Mouse (Mus musculus): Measurements from ENCODE around the gene Zfp106. TPM values are rescaled to one million over a fixed set of nuclear protein-coding genes. Genes with fewer than 3 reads are reported as not detected.

Zfp106 gene
- polyA plus RNA-seq, 1 experiment = 87.6 TPM

DNA sequence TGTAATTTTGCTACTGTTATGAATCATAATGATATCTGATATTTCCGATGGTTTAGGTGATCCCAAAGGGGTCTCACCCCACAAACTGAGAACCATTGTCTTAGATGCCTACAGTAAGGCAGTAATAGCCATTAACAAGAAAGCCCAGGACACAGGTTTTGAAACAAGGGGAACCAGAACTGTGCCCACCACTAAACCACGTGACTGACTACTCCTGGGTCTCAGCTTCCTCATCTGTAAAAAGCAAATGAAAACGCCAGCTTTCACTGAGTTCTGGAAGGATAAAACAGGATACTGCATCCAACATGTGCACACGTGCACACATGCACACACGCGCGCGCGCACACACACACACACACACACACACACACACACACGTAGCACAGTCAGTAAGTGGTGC is 93.9 kb downstream of the Zfp106 start:
- H3K36me3 ChIP-seq (ENCODE audit: control insufficient read depth, insufficient read depth, low read length) = no peaks in the 10 kb centered on the region
- H3K4me3 ChIP-seq (ENCODE audit: control insufficient read depth, insufficient read depth, low read length) = no peak overlapping the region
- no peak for DNase-seq
- peaks cover 18% of the 10 kb centered on the region for H3K4me1 ChIP-seq (replicated peaks; ENCODE audit: control insufficient read depth, insufficient read depth, low read length)
- TF ChIP-seq POLR2A (IDR thresholded peaks at IDR 0.05; ENCODE audit: control insufficient read depth, extremely low read depth, insufficient read depth, low read length, poor library complexity) (no peak), CTCF (IDR thresholded peaks at IDR 0.05; ENCODE audit: borderline replicate concordance, control insufficient read depth, extremely low read depth, insufficient read depth, low read length, poor library complexity) (no peak)
- H3K27me3 ChIP-seq (ENCODE audit: control insufficient read depth, insufficient read depth, low read length) = no peaks in the 10 kb centered on the region
- WGBS = 60% methylated on average over 10 of the region's 10 CpGs
- H3K27ac ChIP-seq (ENCODE audit: control insufficient read depth, insufficient read depth, low read length) = no peak overlapping the region

DNA sequence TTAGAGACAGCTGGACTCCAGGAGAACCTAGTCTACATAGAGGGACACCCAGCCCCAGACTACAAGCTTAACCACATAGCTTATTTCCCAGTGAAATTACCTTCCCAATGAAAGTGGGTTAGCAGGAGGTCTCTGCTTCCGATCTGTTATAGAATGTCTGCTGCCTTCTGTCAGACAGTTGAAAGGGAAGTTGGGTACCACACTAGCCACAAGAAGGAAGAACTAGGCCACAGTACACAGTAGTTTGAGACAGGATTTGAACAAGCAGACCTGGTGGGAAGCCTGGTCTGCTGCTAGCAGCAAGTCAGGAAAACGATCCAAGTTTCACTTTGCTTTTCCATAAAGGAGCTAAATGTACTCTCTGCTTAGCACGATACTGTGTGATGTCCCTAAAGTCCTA is 94.4 kb downstream of the Zfp106 start:
- no peaks in the 10 kb centered on the region for H3K36me3 ChIP-seq (ENCODE audit: control insufficient read depth, insufficient read depth, low read length)
- H3K4me3 ChIP-seq (ENCODE audit: control insufficient read depth, insufficient read depth, low read length) = no peak overlapping the region
- H3K27me3 ChIP-seq (ENCODE audit: control insufficient read depth, insufficient read depth, low read length) = no peaks in the 10 kb centered on the region
- H3K27ac ChIP-seq (ENCODE audit: control insufficient read depth, insufficient read depth, low read length) = no peak overlapping the region
- H3K4me1 ChIP-seq (replicated peaks; ENCODE audit: control insufficient read depth, insufficient read depth, low read length) = peaks cover 18% of the 10 kb centered on the region
- no peak for TF ChIP-seq POLR2A (IDR thresholded peaks at IDR 0.05; ENCODE audit: control insufficient read depth, extremely low read depth, insufficient read depth, low read length, poor library complexity)
- TF ChIP-seq CTCF (IDR thresholded peaks at IDR 0.05; ENCODE audit: borderline replicate concordance, control insufficient read depth, extremely low read depth, insufficient read depth, low read length, poor library complexity) = no peak
- peak; percentile 55 for DNase-seq
- 8% methylated on average over 3 of the region's 3 CpGs for WGBS

DNA sequence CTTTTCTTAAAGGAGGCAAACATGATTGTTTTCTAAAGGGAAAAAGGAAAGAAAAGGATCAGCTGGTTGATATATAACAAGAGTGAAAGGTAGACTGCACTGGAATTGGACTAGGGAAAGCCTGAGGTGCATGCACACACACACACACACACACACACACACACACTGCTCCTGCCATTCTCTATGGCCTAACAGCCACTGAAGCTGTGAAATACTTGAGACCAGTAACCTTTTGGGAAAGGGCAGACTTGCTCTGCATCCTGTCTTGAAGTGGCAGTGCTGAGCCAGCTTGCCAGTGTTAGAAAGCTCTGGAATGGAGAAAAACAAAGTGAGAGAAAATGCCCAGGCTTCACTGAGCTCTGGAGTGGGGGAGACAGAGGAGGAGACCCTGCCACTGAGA is 95.6 kb downstream of the Zfp106 start:
- TF ChIP-seq CTCF (IDR thresholded peaks at IDR 0.05; ENCODE audit: borderline replicate concordance, control insufficient read depth, extremely low read depth, insufficient read depth, low read length, poor library complexity) (no peak), POLR2A (IDR thresholded peaks at IDR 0.05; ENCODE audit: control insufficient read depth, extremely low read depth, insufficient read depth, low read length, poor library complexity) (no peak)
- no peak for DNase-seq
- H3K4me3 ChIP-seq (ENCODE audit: control insufficient read depth, insufficient read depth, low read length) = no peak overlapping the region
- peaks cover 18% of the 10 kb centered on the region for H3K4me1 ChIP-seq (replicated peaks; ENCODE audit: control insufficient read depth, insufficient read depth, low read length)
- no peaks in the 10 kb centered on the region for H3K36me3 ChIP-seq (ENCODE audit: control insufficient read depth, insufficient read depth, low read length)
- no peaks in the 10 kb centered on the region for H3K27me3 ChIP-seq (ENCODE audit: control insufficient read depth, insufficient read depth, low read length)
- H3K27ac ChIP-seq (ENCODE audit: control insufficient read depth, insufficient read depth, low read length) = no peak overlapping the region

DNA sequence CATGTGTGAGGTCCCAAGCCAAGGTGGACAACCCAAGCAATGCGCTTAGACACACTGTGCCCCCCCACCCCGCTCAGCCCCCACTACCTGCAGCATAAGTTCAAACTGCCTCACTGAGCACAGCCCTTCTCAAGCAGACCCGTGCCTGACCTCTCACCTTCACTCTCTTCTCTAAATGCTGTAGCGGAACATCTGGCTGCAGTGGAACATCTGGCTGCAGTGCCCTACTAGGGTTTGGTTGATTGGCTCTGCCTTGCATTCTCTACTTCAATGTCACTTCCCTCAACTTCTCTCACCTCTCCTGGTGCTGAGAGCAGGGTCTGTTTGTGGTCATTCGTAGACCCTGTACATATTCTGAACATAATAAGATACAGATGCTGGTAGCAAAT is 98.3 kb downstream of the Zfp106 start:
- TF ChIP-seq CTCF (IDR thresholded peaks at IDR 0.05; ENCODE audit: borderline replicate concordance, control insufficient read depth, extremely low read depth, insufficient read depth, low read length, poor library complexity) = no peak
- TF ChIP-seq POLR2A (IDR thresholded peaks at IDR 0.05; ENCODE audit: control insufficient read depth, extremely low read depth, insufficient read depth, low read length, poor library complexity) = no peak
- H3K4me3 ChIP-seq (ENCODE audit: control insufficient read depth, insufficient read depth, low read length) = no peak overlapping the region
- no peaks in the 10 kb centered on the region; the same call in 1 of the 2 replicates for H3K36me3 ChIP-seq (ENCODE audit: control insufficient read depth, insufficient read depth, low read length)
- no peak overlapping the region for H3K27ac ChIP-seq (ENCODE audit: control insufficient read depth, insufficient read depth, low read length)
- WGBS = 94% methylated on average over 5 of the region's 5 CpGs
- no peaks in the 10 kb centered on the region for H3K27me3 ChIP-seq (ENCODE audit: control insufficient read depth, insufficient read depth, low read length)
- no peak for DNase-seq
- H3K4me1 ChIP-seq (replicated peaks; ENCODE audit: control insufficient read depth, insufficient read depth, low read length) = peaks cover 14% of the 10 kb centered on the region

DNA sequence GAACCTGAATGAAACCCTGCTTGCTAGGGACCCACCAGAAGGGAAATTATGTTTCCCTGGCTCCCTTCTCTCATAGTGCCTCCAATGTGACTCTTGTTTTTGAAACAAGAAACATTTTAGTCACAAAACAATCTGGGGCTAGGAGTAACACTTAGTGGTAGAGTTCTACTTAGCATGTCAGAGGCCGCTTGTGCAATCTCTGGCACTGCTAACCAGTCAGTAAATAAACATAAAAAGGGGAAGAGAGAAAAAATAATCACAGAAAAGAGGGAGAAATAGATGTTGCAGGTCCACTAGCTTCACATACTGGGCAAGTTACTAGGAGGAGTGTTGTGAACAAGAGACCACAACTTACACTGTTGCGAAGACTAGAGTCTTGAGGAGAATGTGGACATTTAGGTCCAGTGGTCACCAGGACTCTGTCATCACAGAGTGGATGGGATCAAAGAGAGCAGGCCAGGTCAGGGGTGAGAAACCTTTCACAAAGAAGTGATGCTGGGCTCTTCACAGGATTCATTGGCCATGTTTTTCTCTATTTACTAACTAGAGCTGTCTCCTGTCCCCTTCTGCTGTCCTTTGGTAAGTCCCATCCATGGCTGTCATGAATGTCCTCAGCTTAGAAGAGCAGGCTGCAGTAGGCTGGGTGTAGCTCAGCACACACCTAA is 98.8 kb downstream of the Zfp106 start:
- Histone ChIP-seq H3K36me3 (ENCODE audit: control insufficient read depth, insufficient read depth, low read length) (peaks cover 4% of the 10 kb centered on the region), H3K4me3 (ENCODE audit: control insufficient read depth, insufficient read depth, low read length) (no peak overlapping the region), H3K27me3 (ENCODE audit: control insufficient read depth, insufficient read depth, low read length) (no peaks in the 10 kb centered on the region), H3K4me1 (replicated peaks; ENCODE audit: control insufficient read depth, insufficient read depth, low read length) (peaks cover 11% of the 10 kb centered on the region), H3K27ac (ENCODE audit: control insufficient read depth, insufficient read depth, low read length) (no peak overlapping the region)
- 100% methylated on average over 2 of the region's 2 CpGs for WGBS
- no peak for DNase-seq
- TF ChIP-seq CTCF (IDR thresholded peaks at IDR 0.05; ENCODE audit: borderline replicate concordance, control insufficient read depth, extremely low read depth, insufficient read depth, low read length, poor library complexity) = no peak
- no peak for TF ChIP-seq POLR2A (IDR thresholded peaks at IDR 0.05; ENCODE audit: control insufficient read depth, extremely low read depth, insufficient read depth, low read length, poor library complexity)

DNA sequence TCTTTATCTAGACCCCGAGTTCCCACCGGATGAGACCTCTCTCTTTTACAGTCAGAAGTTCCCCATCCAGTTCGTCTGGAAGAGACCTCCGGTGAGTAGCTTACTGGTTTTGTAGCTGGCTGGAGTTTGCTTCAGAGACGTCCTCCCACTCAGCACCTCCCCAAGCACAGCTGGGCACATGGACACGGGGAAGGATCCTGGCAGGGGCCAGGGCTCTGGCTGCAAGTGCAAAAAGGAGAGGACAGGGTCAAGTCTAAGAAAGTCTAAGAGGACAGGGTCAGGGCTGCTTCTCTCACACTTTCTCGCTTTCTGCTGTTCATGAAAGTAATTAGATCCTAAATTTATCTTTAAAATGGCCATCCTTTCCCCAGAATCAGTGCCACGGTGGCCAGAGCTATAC is 99.6 kb downstream of the Zfp106 start:
- Histone ChIP-seq H3K4me1 (replicated peaks; ENCODE audit: control insufficient read depth, insufficient read depth, low read length) (peaks cover 9% of the 10 kb centered on the region), H3K4me3 (ENCODE audit: control insufficient read depth, insufficient read depth, low read length) (no peak overlapping the region), H3K36me3 (ENCODE audit: control insufficient read depth, insufficient read depth, low read length) (peaks cover 4% of the 10 kb centered on the region), H3K27ac (ENCODE audit: control insufficient read depth, insufficient read depth, low read length) (no peak overlapping the region), H3K27me3 (ENCODE audit: control insufficient read depth, insufficient read depth, low read length) (no peaks in the 10 kb centered on the region)
- no peak for TF ChIP-seq POLR2A (IDR thresholded peaks at IDR 0.05; ENCODE audit: control insufficient read depth, extremely low read depth, insufficient read depth, low read length, poor library complexity)
- no peak for TF ChIP-seq CTCF (IDR thresholded peaks at IDR 0.05; ENCODE audit: borderline replicate concordance, control insufficient read depth, extremely low read depth, insufficient read depth, low read length, poor library complexity)
- 95% methylated on average over 8 of the region's 8 CpGs for WGBS
- no peak for DNase-seq

DNA sequence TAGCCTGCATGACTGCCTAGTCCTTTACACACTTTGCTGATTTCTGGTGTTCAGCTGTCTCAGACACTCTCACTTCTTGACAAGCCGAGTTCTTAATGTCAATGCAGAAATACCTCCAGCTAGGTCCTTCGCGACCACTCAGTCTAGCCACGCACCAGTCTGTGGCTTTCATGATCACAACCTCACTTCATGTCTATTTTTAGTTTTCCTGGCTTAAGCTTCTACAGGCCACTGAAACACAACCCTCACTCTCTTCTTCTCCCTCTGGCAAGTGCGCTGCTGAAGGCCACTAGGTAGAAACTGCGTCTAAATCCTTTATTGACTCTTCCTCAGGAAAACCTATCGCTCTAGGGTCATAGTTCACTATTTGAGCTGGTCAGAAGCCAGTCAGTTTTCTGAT is 100.3 kb downstream of the Zfp106 start:
- 66% methylated on average over 7 of the region's 7 CpGs for WGBS
- H3K4me3 ChIP-seq (ENCODE audit: control insufficient read depth, insufficient read depth, low read length) = no peak overlapping the region
- peaks cover 4% of the 10 kb centered on the region for H3K36me3 ChIP-seq (ENCODE audit: control insufficient read depth, insufficient read depth, low read length)
- no peaks in the 10 kb centered on the region for H3K27me3 ChIP-seq (ENCODE audit: control insufficient read depth, insufficient read depth, low read length)
- DNase-seq = no peak
- peaks cover 4% of the 10 kb centered on the region for H3K4me1 ChIP-seq (replicated peaks; ENCODE audit: control insufficient read depth, insufficient read depth, low read length)
- no peak overlapping the region for H3K27ac ChIP-seq (ENCODE audit: control insufficient read depth, insufficient read depth, low read length)
- TF ChIP-seq POLR2A (IDR thresholded peaks at IDR 0.05; ENCODE audit: control insufficient read depth, extremely low read depth, insufficient read depth, low read length, poor library complexity) = no peak
- TF ChIP-seq CTCF (IDR thresholded peaks at IDR 0.05; ENCODE audit: borderline replicate concordance, control insufficient read depth, extremely low read depth, insufficient read depth, low read length, poor library complexity) = no peak
